Mouse (Mus musculus) olfactory bulb, adult 2 months (tissue): ENCODE results near the gene Fblim1.

Experiments
- CTCF ChIP-seq: fragments of 200-500 bp; IDR thresholded peaks from 2 replicates; pipeline ENCODE4 v1.5.1; 2012; ENCODE audit warnings: low read depth, mild to moderate bottlenecking, low read length, moderate library complexity; ENCODE audit not compliant: insufficient read depth
- POLR2A ChIP-seq: fragments of 200-500 bp; IDR thresholded peaks from 2 replicates; pipeline ENCODE4 v1.6.1; 2012; ENCODE audit warnings: mild to moderate bottlenecking, low read depth, low read length, moderate library complexity; ENCODE audit not compliant: insufficient read depth

DNA sequence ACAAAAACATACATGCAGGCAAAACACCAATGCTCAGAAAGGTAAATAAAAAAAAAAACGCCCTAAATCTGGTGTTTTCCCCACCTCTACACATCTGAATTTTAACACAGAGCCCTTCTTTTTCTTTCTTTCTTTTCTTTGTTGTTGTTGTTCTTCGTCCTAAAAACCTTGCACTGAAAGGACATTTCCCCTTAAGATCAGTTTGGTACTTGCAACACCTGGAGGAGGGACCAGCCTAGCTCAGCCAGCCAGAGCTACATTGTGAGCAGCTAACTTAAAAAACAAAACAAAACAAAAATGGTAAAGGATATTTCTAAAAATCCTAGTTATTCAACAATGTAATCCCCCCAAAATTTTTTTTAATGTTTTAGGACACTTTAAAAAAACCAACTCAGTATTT lies 61.4 kb downstream of the Fblim1 start:
- TF ChIP-seq POLR2A: no peak
- TF ChIP-seq CTCF: no peak
